Mouse (Mus musculus): ENCODE data around the gene Tenm2. TPM values are rescaled to one million over a fixed set of nuclear protein-coding genes. Genes with fewer than 3 reads are reported as not detected.

Gene Tenm2
- total and polyA plus RNA-seq, 3 experiments, result 0.08 to 0.14 (median 0.12) TPM

- no peaks in the 10 kb centered on the region for H3K4me1 ChIP-seq (ENCODE audit: control insufficient read depth, insufficient read depth, low read length)
- no peaks in the 10 kb centered on the region for H3K79me2 ChIP-seq (replicated peaks; ENCODE audit: control insufficient read depth, insufficient read depth, low read length)
- intact Hi-C loops (cut with DNase I), result no loop called here
- H3K27me3 ChIP-seq (ENCODE audit: control insufficient read depth, insufficient read depth, low read length), result no peaks in the 10 kb centered on the region
- no peak overlapping the region for H3K9ac ChIP-seq (ENCODE audit: low read depth, low read length)
- 66% methylated on average over 9 of the region's 9 CpGs for WGBS
- H3K27ac ChIP-seq, result no peak overlapping the region
- no peak for DNase-seq
- no peaks in the 10 kb centered on the region for H3K36me3 ChIP-seq (ENCODE audit: control insufficient read depth, insufficient read depth, low read length)
- H3K4me3 ChIP-seq, result no peak overlapping the region
- no peak for TF ChIP-seq POLR2A (IDR thresholded peaks at IDR 0.05; ENCODE audit: insufficient read depth, low read depth, low read length)
- TF ChIP-seq CTCF (IDR thresholded peaks at IDR 0.05), result no peak
- no peak for TF ChIP-seq EP300 (IDR thresholded peaks at IDR 0.05; ENCODE audit: insufficient read depth, low read depth, low read length)
These were observed 740.7 kb downstream of the Tenm2 start for GRCm38 (mm10) chr11:36494898-36495548.

- 83% methylated on average over 6 of the region's 6 CpGs for WGBS
- Histone ChIP-seq H3K27ac (no peak overlapping the region), H3K27me3 (ENCODE audit: control insufficient read depth, insufficient read depth, low read length) (no peaks in the 10 kb centered on the region), H3K4me1 (ENCODE audit: control insufficient read depth, insufficient read depth, low read length) (no peaks in the 10 kb centered on the region), H3K4me3 (no peak overlapping the region), H3K9ac (ENCODE audit: low read depth, low read length) (no peak overlapping the region), H3K36me3 (ENCODE audit: control insufficient read depth, insufficient read depth, low read length) (no peaks in the 10 kb centered on the region), H3K79me2 (replicated peaks; ENCODE audit: control insufficient read depth, insufficient read depth, low read length) (no peaks in the 10 kb centered on the region)
- intact Hi-C loops (cut with DNase I), result no loop called here
- DNase-seq, result no peak
- no peak for TF ChIP-seq CTCF (IDR thresholded peaks at IDR 0.05)
- no peak for TF ChIP-seq EP300 (IDR thresholded peaks at IDR 0.05; ENCODE audit: insufficient read depth, low read depth, low read length)
- no peak for TF ChIP-seq POLR2A (IDR thresholded peaks at IDR 0.05; ENCODE audit: insufficient read depth, low read depth, low read length)
These were observed 743.5 kb downstream of the Tenm2 start for GRCm38 (mm10) chr11:36492274-36492673.

GRCm38 (mm10) chr11:36490085-36490484 is 745.7 kb downstream of the Tenm2 start:
- no peak for DNase-seq

GRCm38 (mm10) chr11:36488666-36489065 is 747.1 kb downstream of the Tenm2 start:
- WGBS, result 67% methylated on average over 4 of the region's 4 CpGs
- intact Hi-C loops (cut with DNase I), result no loop called here
- no peak for DNase-seq
- Histone ChIP-seq H3K9ac (ENCODE audit: low read depth, low read length) (no peak overlapping the region), H3K27me3 (ENCODE audit: control insufficient read depth, insufficient read depth, low read length) (no peaks in the 10 kb centered on the region), H3K4me1 (ENCODE audit: control insufficient read depth, insufficient read depth, low read length) (no peaks in the 10 kb centered on the region), H3K4me3 (no peak overlapping the region), H3K27ac (no peak overlapping the region), H3K79me2 (replicated peaks; ENCODE audit: control insufficient read depth, insufficient read depth, low read length) (no peaks in the 10 kb centered on the region), H3K36me3 (ENCODE audit: control insufficient read depth, insufficient read depth, low read length) (no peaks in the 10 kb centered on the region)
- TF ChIP-seq EP300 (IDR thresholded peaks at IDR 0.05; ENCODE audit: insufficient read depth, low read depth, low read length) (no peak), POLR2A (IDR thresholded peaks at IDR 0.05; ENCODE audit: insufficient read depth, low read depth, low read length) (no peak), CTCF (IDR thresholded peaks at IDR 0.05) (no peak)

More at GRCm38 (mm10) chr11:36490085-36490484, 745.7 kb downstream of the Tenm2 start:
- peak; percentile 75 for TF ChIP-seq CTCF (IDR thresholded peaks at IDR 0.05)
- TF ChIP-seq POLR2A (IDR thresholded peaks at IDR 0.05; ENCODE audit: insufficient read depth, low read depth, low read length), result no peak
- TF ChIP-seq EP300 (IDR thresholded peaks at IDR 0.05; ENCODE audit: insufficient read depth, low read depth, low read length), result no peak
- intact Hi-C loops (cut with DNase I), result no loop called here
- H3K4me1 ChIP-seq (ENCODE audit: control insufficient read depth, insufficient read depth, low read length), result no peaks in the 10 kb centered on the region
- no peak overlapping the region for H3K27ac ChIP-seq
- no peaks in the 10 kb centered on the region for H3K36me3 ChIP-seq (ENCODE audit: control insufficient read depth, insufficient read depth, low read length)
- H3K27me3 ChIP-seq (ENCODE audit: control insufficient read depth, insufficient read depth, low read length), result no peaks in the 10 kb centered on the region
- no peak overlapping the region for H3K9ac ChIP-seq (ENCODE audit: low read depth, low read length)
- no peaks in the 10 kb centered on the region for H3K79me2 ChIP-seq (replicated peaks; ENCODE audit: control insufficient read depth, insufficient read depth, low read length)
- no peak overlapping the region for H3K4me3 ChIP-seq
- 62% methylated on average over 7 of the region's 7 CpGs for WGBS

- Histone ChIP-seq H3K9ac (ENCODE audit: low read depth, low read length) (no peak overlapping the region), H3K27ac (no peak overlapping the region), H3K36me3 (ENCODE audit: control insufficient read depth, insufficient read depth, low read length) (no peaks in the 10 kb centered on the region), H3K4me1 (ENCODE audit: control insufficient read depth, insufficient read depth, low read length) (no peaks in the 10 kb centered on the region), H3K79me2 (replicated peaks; ENCODE audit: control insufficient read depth, insufficient read depth, low read length) (no peaks in the 10 kb centered on the region), H3K27me3 (ENCODE audit: control insufficient read depth, insufficient read depth, low read length) (no peaks in the 10 kb centered on the region), H3K4me3 (no peak overlapping the region)
- intact Hi-C loops (cut with DNase I), result no loop called here
- no peak for DNase-seq
- WGBS, result 24% methylated on average over 12 of the region's 12 CpGs
- TF ChIP-seq POLR2A (IDR thresholded peaks at IDR 0.05; ENCODE audit: insufficient read depth, low read depth, low read length) (no peak), EP300 (IDR thresholded peaks at IDR 0.05; ENCODE audit: insufficient read depth, low read depth, low read length) (no peak), CTCF (IDR thresholded peaks at IDR 0.05) (no peak)
These were observed 749.7 kb downstream of the Tenm2 start for GRCm38 (mm10) chr11:36486092-36486491.

GRCm38 (mm10) chr11:36484466-36485069 is 751.2 kb downstream of the Tenm2 start:
- Histone ChIP-seq H3K9ac (ENCODE audit: low read depth, low read length) (no peak overlapping the region), H3K27ac (no peak overlapping the region), H3K79me2 (replicated peaks; ENCODE audit: control insufficient read depth, insufficient read depth, low read length) (no peaks in the 10 kb centered on the region), H3K27me3 (ENCODE audit: control insufficient read depth, insufficient read depth, low read length) (no peaks in the 10 kb centered on the region), H3K4me1 (ENCODE audit: control insufficient read depth, insufficient read depth, low read length) (no peaks in the 10 kb centered on the region), H3K36me3 (ENCODE audit: control insufficient read depth, insufficient read depth, low read length) (no peaks in the 10 kb centered on the region), H3K4me3 (no peak overlapping the region)
- TF ChIP-seq CTCF (IDR thresholded peaks at IDR 0.05) (no peak), POLR2A (IDR thresholded peaks at IDR 0.05; ENCODE audit: insufficient read depth, low read depth, low read length) (no peak), EP300 (IDR thresholded peaks at IDR 0.05; ENCODE audit: insufficient read depth, low read depth, low read length) (no peak)
- intact Hi-C loops (cut with DNase I), result no loop called here
- no peak for DNase-seq
- WGBS, result 64% methylated on average over 8 of the region's 8 CpGs
